Mouse (Mus musculus): Measurements from ENCODE around the gene Rdx.

- no peak for TF ChIP-seq CTCF (IDR thresholded peaks at IDR 0.05; ENCODE audit: control insufficient read depth, insufficient read depth, insufficient replicate concordance, low read depth, low read length)
- TF ChIP-seq POLR2A (IDR thresholded peaks at IDR 0.05; ENCODE audit: control insufficient read depth, low read depth, low read length): no peak
Measured at GRCm38 (mm10) chr9:52003501-52003900, 43.5 kb upstream of the Rdx start.
